Mouse (Mus musculus) small intestine, adult 2 months (tissue): ENCODE results near the gene Lce3b.

Experiments
- CTCF ChIP-seq: fragments of 200-500 bp; IDR thresholded peaks from 2 replicates; pipeline ENCODE4 v1.5.1; 2012; ENCODE audit warnings: low read depth, mild to moderate bottlenecking, control low read depth, inconsistent platforms, low read length, moderate library complexity, mixed read lengths; ENCODE audit not compliant: insufficient replicate concordance, insufficient read length; ENCODE audit errors: extremely low read depth
- POLR2A ChIP-seq: fragments of 200-500 bp; IDR thresholded peaks from 2 replicates; pipeline ENCODE4 v1.6.1; 2012; ENCODE audit warnings: low read depth, mild to moderate bottlenecking, control low read depth, inconsistent platforms, low read length, moderate library complexity

GRCm38 (mm10) chr3:92957090-92957489, 24.3 kb downstream of the Lce3b start, which contains the start of gene Lce3d:
- no peak for TF ChIP-seq CTCF
- no peak for TF ChIP-seq POLR2A
